Mouse (Mus musculus): ENCODE data around the gene Jsrp1. TPM values are rescaled to one million over a fixed set of nuclear protein-coding genes. Genes with fewer than 3 reads are reported as not detected.

Jsrp1 gene
- total and polyA plus RNA-seq, 3 experiments: 0.39 TPM; not detected in 2

GRCm38 (mm10) chr10:80843931-80844547, 30.7 kb upstream of the Jsrp1 start, which contains the start of gene Lingo3:
TSS of gene Lingo3 (minus strand) at chr10:80844039.
- Histone ChIP-seq H3K4me3 (ENCODE audit: control insufficient read depth in 1 of 2, insufficient read depth in 1 of 2, low read depth in 2 of 2, low read length in 2 of 2) (no peak within 1 kb of the TSS), H3K9me3 (replicated peaks; ENCODE audit: insufficient read depth, low read length) (no peaks in the 10 kb centered on the region), H3K9ac (ENCODE audit: control insufficient read depth, low read depth, low read length, poor library complexity, severe bottlenecking) (no peak within 1 kb of the TSS), H3K27ac (ENCODE audit: control insufficient read depth, low read depth, low read length) (no peak within 1 kb of the TSS), H3K4me1 (ENCODE audit: control insufficient read depth in 1 of 2, insufficient read depth in 2 of 2, low read length in 2 of 2) (peaks cover 0 to 7% of the 10 kb centered on the region in 2 experiments; a peak in 2 of 4 replicates), H3K36me3 (ENCODE audit: control insufficient read depth in 1 of 2, insufficient read depth in 2 of 2, low read length in 2 of 2) (no peaks in the 10 kb centered on the region), H3K27me3 (ENCODE audit: control insufficient read depth in 1 of 2, insufficient read depth in 2 of 2, low read length in 2 of 2) (no peaks in the 10 kb centered on the region), H3K79me2 (ENCODE audit: control insufficient read depth, insufficient read depth, low read length, poor library complexity) (no peaks in the 10 kb centered on the region)
- no peak for TF ChIP-seq NRF1 (IDR thresholded peaks at IDR 0.05; ENCODE audit: insufficient read depth, low read depth, low read length, poor library complexity, severe bottlenecking)
- no peak for TF ChIP-seq UBTF (IDR thresholded peaks at IDR 0.05; ENCODE audit: borderline replicate concordance, insufficient read depth, low read depth, low read length)
- no peak for TF ChIP-seq EP300 (IDR thresholded peaks at IDR 0.05; ENCODE audit: low read depth in 1 of 2, low read length in 2 of 2)
- TF ChIP-seq ELF1 (IDR thresholded peaks at IDR 0.05; ENCODE audit: low read depth, low read length): no peak
- TF ChIP-seq CHD1 (IDR thresholded peaks at IDR 0.05; ENCODE audit: low read depth, low read length): no peak
- DNase-seq (ENCODE audit: low read depth, low spot score): no peak

GRCm38 (mm10) chr10:80843087-80843930, 30.0 kb upstream of the Jsrp1 start:
- Histone ChIP-seq H3K9ac (ENCODE audit: control insufficient read depth, low read depth, low read length, poor library complexity, severe bottlenecking) (no peak overlapping the region), H3K79me2 (ENCODE audit: control insufficient read depth, insufficient read depth, low read length, poor library complexity) (no peaks in the 10 kb centered on the region), H3K36me3 (ENCODE audit: control insufficient read depth in 1 of 2, insufficient read depth in 2 of 2, low read length in 2 of 2) (no peaks in the 10 kb centered on the region), H3K4me1 (ENCODE audit: control insufficient read depth in 1 of 2, insufficient read depth in 2 of 2, low read length in 2 of 2) (peaks cover 0 to 2% of the 10 kb centered on the region in 2 experiments; a peak in 1 of 4 replicates), H3K9me3 (replicated peaks; ENCODE audit: insufficient read depth, low read length) (no peaks in the 10 kb centered on the region), H3K27ac (ENCODE audit: control insufficient read depth, low read depth, low read length) (no peak overlapping the region), H3K4me3 (ENCODE audit: control insufficient read depth in 1 of 2, insufficient read depth in 1 of 2, low read depth in 2 of 2, low read length in 2 of 2) (no peak overlapping the region), H3K27me3 (ENCODE audit: control insufficient read depth in 1 of 2, insufficient read depth in 2 of 2, low read length in 2 of 2) (no peaks in the 10 kb centered on the region; a peak in 1 of 4 replicates)
- no peak for TF ChIP-seq NELFE (IDR thresholded peaks at IDR 0.05; ENCODE audit: low read depth, low read length)
- no peak for TF ChIP-seq MYC (IDR thresholded peaks at IDR 0.05; ENCODE audit: low read depth, low read length)
- no peak for TF ChIP-seq UBTF (IDR thresholded peaks at IDR 0.05; ENCODE audit: borderline replicate concordance, insufficient read depth, low read depth, low read length)
- no peak for TF ChIP-seq MAZ (IDR thresholded peaks at IDR 0.05; ENCODE audit: low read depth, low read length)
- no peak for TF ChIP-seq ETS1 (IDR thresholded peaks at IDR 0.05; ENCODE audit: low read depth, low read length)
- TF ChIP-seq TCF12 (IDR thresholded peaks at IDR 0.05; ENCODE audit: low read depth, low read length): no peak
- TF ChIP-seq NRF1 (IDR thresholded peaks at IDR 0.05; ENCODE audit: insufficient read depth, low read depth, low read length, poor library complexity, severe bottlenecking): no peak
- TF ChIP-seq ZNF384 (IDR thresholded peaks at IDR 0.05; ENCODE audit: low read depth, low read length): no peak
- no peak for DNase-seq (ENCODE audit: low read depth, low spot score)
